Mouse (Mus musculus) stomach, embryonic 15.5 days (tissue): ENCODE measurements around the gene Cdc14a. TPM values are rescaled to one million over a fixed set of nuclear protein-coding genes. Genes with fewer than 3 reads are reported as not detected.

Source experiments
- ATAC-seq: fragments of 200-750 bp; cut with Nextera tagmentation; 2 replicates; pipeline ENCODE4 v1.8.0; 2017; ENCODE audit warnings: low read depth, moderate number of reproducible peaks, moderate TSS enrichment; ENCODE audit not compliant: insufficient read depth, low FRiP score
- H3K27ac ChIP-seq: fragments of 300-500 bp; sonication (generic); 2 replicates; pipeline ENCODE4 v1.5.1; 2015; ENCODE audit warnings: mild to moderate bottlenecking, inconsistent platforms
- H3K27me3 ChIP-seq: fragments of 300-500 bp; sonication (generic); replicated peaks from 2 replicates; pipeline ENCODE4 v1.6.1; 2015; ENCODE audit warnings: inconsistent platforms
- H3K36me3 ChIP-seq: fragments of 300-500 bp; sonication (generic); 2 replicates; pipeline ENCODE4 v1.6.1; 2015; ENCODE audit warnings: inconsistent platforms
- H3K4me1 ChIP-seq: fragments of 300-500 bp; sonication (generic); 2 replicates; pipeline ENCODE4 v1.6.1; 2015; ENCODE audit warnings: inconsistent platforms
- H3K4me2 ChIP-seq: fragments of 300-500 bp; sonication (generic); 2 replicates; pipeline ENCODE4 v1.6.1; 2015; ENCODE audit warnings: mild to moderate bottlenecking, inconsistent platforms
- H3K4me3 ChIP-seq: fragments of 300-500 bp; sonication (generic); replicated peaks from 2 replicates; pipeline ENCODE4 v1.5.1; 2015; ENCODE audit warnings: inconsistent platforms
- H3K9ac ChIP-seq: fragments of 300-500 bp; sonication (generic); 2 replicates; pipeline ENCODE4 v1.6.1; 2015; ENCODE audit warnings: inconsistent platforms
- H3K9me3 ChIP-seq: fragments of 300-500 bp; sonication (generic); 2 replicates; pipeline ENCODE4 v1.6.1; 2016; ENCODE audit warnings: inconsistent platforms
- WGBS: fragments of 180-500 bp; shearing (Covaris S2); methylation state at CpG from one replicate; pipeline ENCODE4 v1.1.7; 2015; 5-methylcytosine and 5-hydroxymethylcytosine counted together
- polyA plus RNA-seq: library from polyadenylated mRNA; unstranded; fragments of >200 nt; fragmentation: Nextera tagmentation; extraction: Ambion mirVana; gene quantifications from 2 replicates; pipeline ENCODE4 v1.2.1, GENCODE M21; 2015

Cdc14a gene
- polyA plus RNA-seq, result 9.1 and 9.2 TPM in 2 replicates

- Histone ChIP-seq H3K36me3 (no peaks in the 10 kb centered on the region), H3K4me1 (peaks cover 12% of the 10 kb centered on the region), H3K9ac (peak within 1 kb of the TSS; percentile 74), H3K9me3 (no peaks in the 10 kb centered on the region), H3K27me3 (no peaks in the 10 kb centered on the region), H3K4me2 (peak within 1 kb of the TSS; percentile 92), H3K4me3 (peak within 1 kb of the TSS; percentile 97), H3K27ac (peak within 1 kb of the TSS; percentile 96)
- WGBS, result under 1% methylated on average over 63 of the region's 64 CpGs
- ATAC-seq, result peak; percentile 93
Observed at GRCm38 (mm10) chr3:116423353-116424159, at the start of gene Cdc14a. Gene Cdc14a, minus strand, starts transcription at chr3:116424032.

- no peak overlapping the region for H3K9ac ChIP-seq
- no peak overlapping the region for H3K4me2 ChIP-seq
- no peaks in the 10 kb centered on the region for H3K4me1 ChIP-seq
- no peak for ATAC-seq
- 80% methylated on average over 12 of the region's 12 CpGs for WGBS
- H3K9me3 ChIP-seq, result no peaks in the 10 kb centered on the region
- no peak overlapping the region for H3K4me3 ChIP-seq
- no peaks in the 10 kb centered on the region for H3K27me3 ChIP-seq
- no peak overlapping the region for H3K27ac ChIP-seq
- no peaks in the 10 kb centered on the region for H3K36me3 ChIP-seq
Observed at GRCm38 (mm10) chr3:116465709-116466108, 41.9 kb upstream of the Cdc14a start.

- Histone ChIP-seq H3K4me2 (no peak overlapping the region), H3K27me3 (no peaks in the 10 kb centered on the region), H3K36me3 (no peaks in the 10 kb centered on the region), H3K4me1 (no peaks in the 10 kb centered on the region), H3K4me3 (no peak overlapping the region), H3K27ac (no peak overlapping the region), H3K9ac (no peak overlapping the region), H3K9me3 (no peaks in the 10 kb centered on the region)
- WGBS, result 42% methylated on average over 2 of the region's 2 CpGs
- ATAC-seq, result no peak
Observed at GRCm38 (mm10) chr3:116464318-116464717, 40.5 kb upstream of the Cdc14a start.

- Histone ChIP-seq H3K27ac (no peak overlapping the region), H3K4me3 (no peak overlapping the region), H3K4me1 (no peaks in the 10 kb centered on the region), H3K9ac (no peak overlapping the region), H3K36me3 (no peaks in the 10 kb centered on the region), H3K4me2 (no peak overlapping the region), H3K27me3 (no peaks in the 10 kb centered on the region), H3K9me3 (no peaks in the 10 kb centered on the region)
- ATAC-seq, result no peak
- 82% methylated on average over 4 of the region's 4 CpGs for WGBS
Observed at GRCm38 (mm10) chr3:116461053-116461452, 37.2 kb upstream of the Cdc14a start.

- Histone ChIP-seq H3K9me3 (no peaks in the 10 kb centered on the region), H3K4me2 (no peak overlapping the region), H3K4me3 (no peak overlapping the region), H3K36me3 (no peaks in the 10 kb centered on the region), H3K4me1 (no peaks in the 10 kb centered on the region), H3K9ac (no peak overlapping the region), H3K27me3 (no peaks in the 10 kb centered on the region), H3K27ac (no peak overlapping the region)
- no peak for ATAC-seq
- 19% methylated on average over 1 of the region's 1 CpGs for WGBS
Observed at GRCm38 (mm10) chr3:116454529-116454928, 30.7 kb upstream of the Cdc14a start.

- Histone ChIP-seq H3K4me2 (no peak overlapping the region), H3K4me3 (no peak overlapping the region), H3K9me3 (no peaks in the 10 kb centered on the region), H3K27me3 (no peaks in the 10 kb centered on the region), H3K4me1 (no peaks in the 10 kb centered on the region), H3K27ac (no peak overlapping the region), H3K9ac (no peak overlapping the region), H3K36me3 (no peaks in the 10 kb centered on the region)
- whole genome bisulfite sequencing, result 77% methylated on average over 3 of the region's 3 CpGs
- ATAC-seq, result no peak
Observed at GRCm38 (mm10) chr3:116450741-116451140, 26.9 kb upstream of the Cdc14a start.

- Histone ChIP-seq H3K4me3 (no peak overlapping the region), H3K27ac (no peak overlapping the region), H3K36me3 (no peaks in the 10 kb centered on the region), H3K27me3 (no peaks in the 10 kb centered on the region), H3K9me3 (no peaks in the 10 kb centered on the region), H3K4me1 (no peaks in the 10 kb centered on the region), H3K9ac (no peak overlapping the region), H3K4me2 (no peak overlapping the region)
- WGBS, result 82% methylated on average over 9 of the region's 9 CpGs
- ATAC-seq, result no peak
Observed at GRCm38 (mm10) chr3:116444327-116444726, 20.5 kb upstream of the Cdc14a start.

GRCm38 (mm10) chr3:116442788-116443187 is 19.0 kb upstream of the Cdc14a start:
- no peak for ATAC-seq
- 71% methylated on average over 1 of the region's 1 CpGs for WGBS

GRCm38 (mm10) chr3:116441518-116442205 is 17.8 kb upstream of the Cdc14a start:
- ATAC-seq, result no peak
- H3K36me3 ChIP-seq, result no peaks in the 10 kb centered on the region
- no peak overlapping the region for H3K4me3 ChIP-seq
- WGBS, result 89% methylated on average over 15 of the region's 15 CpGs
- H3K27me3 ChIP-seq, result no peaks in the 10 kb centered on the region
- no peak overlapping the region for H3K27ac ChIP-seq
- no peaks in the 10 kb centered on the region for H3K9me3 ChIP-seq
- H3K4me2 ChIP-seq, result no peak overlapping the region
- H3K9ac ChIP-seq, result no peak overlapping the region
- H3K4me1 ChIP-seq, result no peaks in the 10 kb centered on the region

More at GRCm38 (mm10) chr3:116442788-116443187, 19.0 kb upstream of the Cdc14a start:
- no peak overlapping the region for H3K4me3 ChIP-seq
- H3K27me3 ChIP-seq, result no peaks in the 10 kb centered on the region
- H3K27ac ChIP-seq, result no peak overlapping the region
- H3K9ac ChIP-seq, result no peak overlapping the region
- H3K4me1 ChIP-seq, result no peaks in the 10 kb centered on the region
- no peak overlapping the region for H3K4me2 ChIP-seq
- no peaks in the 10 kb centered on the region for H3K9me3 ChIP-seq
- H3K36me3 ChIP-seq, result no peaks in the 10 kb centered on the region

GRCm38 (mm10) chr3:116440066-116440997 is 16.5 kb upstream of the Cdc14a start:
- WGBS, result 52% methylated on average over 8 of the region's 8 CpGs
- Histone ChIP-seq H3K4me1 (no peaks in the 10 kb centered on the region), H3K4me2 (no peak overlapping the region), H3K27ac (no peak overlapping the region), H3K36me3 (no peaks in the 10 kb centered on the region), H3K4me3 (no peak overlapping the region), H3K9me3 (no peaks in the 10 kb centered on the region), H3K27me3 (no peaks in the 10 kb centered on the region), H3K9ac (no peak overlapping the region)
- no peak for ATAC-seq

GRCm38 (mm10) chr3:116436811-116437601 is 13.2 kb upstream of the Cdc14a start:
- WGBS, result 77% methylated on average over 9 of the region's 9 CpGs
- Histone ChIP-seq H3K36me3 (no peaks in the 10 kb centered on the region), H3K27me3 (no peaks in the 10 kb centered on the region), H3K4me3 (no peak overlapping the region), H3K4me1 (no peaks in the 10 kb centered on the region), H3K4me2 (no peak overlapping the region), H3K9ac (no peak overlapping the region), H3K9me3 (no peaks in the 10 kb centered on the region), H3K27ac (no peak overlapping the region)
- no peak for ATAC-seq
